Mouse (Mus musculus) heart, embryonic 10.5 days (tissue): ENCODE measurements around the gene Foxj1. TPM values are rescaled to one million over a fixed set of nuclear protein-coding genes. Genes with fewer than 3 reads are reported as not detected.

Source experiments
- DNase-seq: peaks from one replicate; pipeline ENCODE4 v3.0.0-alpha.2; 2017; ENCODE audit warnings: low spot score
- H3K27ac ChIP-seq: fragments of 300-500 bp; sonication (generic); 2 replicates; pipeline ENCODE4 v1.5.1; 2016; ENCODE audit warnings: mild to moderate bottlenecking
- H3K27me3 ChIP-seq: fragments of 300-500 bp; sonication (generic); 2 replicates; pipeline ENCODE4 v1.6.1; 2016; ENCODE audit warnings: mild to moderate bottlenecking; ENCODE audit not compliant: poor library complexity, insufficient read depth, severe bottlenecking
- H3K36me3 ChIP-seq: fragments of 300-500 bp; sonication (generic); 2 replicates; pipeline ENCODE4 v1.6.1; 2016; ENCODE audit warnings: mild to moderate bottlenecking, moderate library complexity
- H3K4me1 ChIP-seq: fragments of 300-500 bp; sonication (generic); 2 replicates; pipeline ENCODE4 v1.6.1; 2016; ENCODE audit warnings: mild to moderate bottlenecking
- H3K4me3 ChIP-seq: fragments of 300-500 bp; sonication (generic); 2 replicates; pipeline ENCODE4 v1.5.1; 2016; ENCODE audit warnings: mild to moderate bottlenecking, moderate library complexity
- H3K9me3 ChIP-seq: fragments of 300-500 bp; sonication (generic); 2 replicates; pipeline ENCODE4 v1.6.1; 2016; ENCODE audit warnings: mild to moderate bottlenecking, moderate library complexity
- WGBS: fragments of 180-500 bp; shearing (Covaris S2); methylation state at CpG from one replicate; pipeline ENCODE4 v1.1.7; 2016; 5-methylcytosine and 5-hydroxymethylcytosine counted together
- polyA plus RNA-seq: library from polyadenylated mRNA; unstranded; fragments of >200 nt; fragmentation: Nextera tagmentation; extraction: Ambion mirVana; gene quantifications from 2 replicates; pipeline ENCODE4 v1.2.1, GENCODE M21; 2016

Foxj1 gene
- polyA plus RNA-seq, 1 experiment from 2014 or later: 0.74 TPM

DNA sequence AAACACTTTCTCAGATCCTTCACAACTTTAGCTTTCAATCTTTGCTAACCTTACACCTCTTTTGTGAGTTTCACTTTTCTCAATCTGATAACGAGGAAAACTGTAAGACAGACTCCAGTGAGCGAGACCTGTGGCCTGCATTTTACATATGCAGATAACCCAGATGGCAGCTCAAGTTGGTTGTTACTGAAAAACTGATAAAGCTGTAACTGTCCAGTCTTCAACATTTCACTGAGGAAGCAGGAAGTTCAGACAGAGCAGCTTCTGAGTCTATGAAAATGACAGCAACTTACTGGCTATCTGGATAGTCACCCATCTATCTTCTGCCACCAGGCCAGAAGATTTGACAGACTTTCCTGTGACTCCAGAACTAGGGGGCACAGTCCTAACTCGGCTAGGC, 25.6 kb downstream of the Foxj1 start:
- Histone ChIP-seq H3K4me1 (peaks cover 9% of the 10 kb centered on the region), H3K9me3 (no peaks in the 10 kb centered on the region), H3K27me3 (no peaks in the 10 kb centered on the region), H3K4me3 (no peak overlapping the region), H3K36me3 (peaks cover 7% of the 10 kb centered on the region), H3K27ac (no peak overlapping the region)
- no peak for DNase-seq
- 63% methylated on average over 3 of the region's 3 CpGs for WGBS

DNA sequence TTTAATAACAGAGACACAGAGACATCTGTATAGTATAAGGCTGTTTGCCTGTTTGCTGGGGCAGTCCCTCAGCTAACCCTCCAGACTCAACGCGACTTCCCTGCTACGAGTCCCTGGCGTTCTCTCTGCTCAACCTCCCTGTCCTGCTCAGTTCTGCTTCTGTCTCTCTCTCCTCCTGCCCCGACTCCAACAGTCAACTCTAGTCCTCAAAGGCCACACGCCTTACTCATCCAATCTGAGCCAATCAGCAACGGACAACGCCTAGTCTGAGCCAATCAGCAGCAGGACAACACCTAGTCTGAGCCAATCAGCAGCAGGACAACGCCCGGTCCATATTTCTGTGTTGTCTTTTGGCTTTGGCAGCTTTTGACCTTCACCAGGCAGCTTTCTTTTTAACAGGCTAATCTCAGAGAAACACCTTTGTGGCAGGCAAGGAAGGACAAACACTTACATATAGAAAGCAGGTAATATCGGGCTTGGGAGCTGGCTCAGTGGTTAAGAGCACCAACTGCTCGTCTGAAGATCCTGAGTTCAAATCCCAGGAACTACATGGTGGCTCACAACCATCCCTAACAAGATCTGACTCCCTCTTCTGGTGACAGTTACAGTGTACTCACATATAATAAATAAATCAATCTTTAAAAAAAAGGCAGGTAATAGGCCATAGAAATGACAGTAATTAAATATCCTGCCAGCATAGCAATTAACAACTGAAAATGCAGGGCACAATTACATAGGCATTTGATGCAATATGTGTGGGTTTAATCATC, 27.3 kb downstream of the Foxj1 start:
- no peak overlapping the region for H3K27ac ChIP-seq

DNA sequence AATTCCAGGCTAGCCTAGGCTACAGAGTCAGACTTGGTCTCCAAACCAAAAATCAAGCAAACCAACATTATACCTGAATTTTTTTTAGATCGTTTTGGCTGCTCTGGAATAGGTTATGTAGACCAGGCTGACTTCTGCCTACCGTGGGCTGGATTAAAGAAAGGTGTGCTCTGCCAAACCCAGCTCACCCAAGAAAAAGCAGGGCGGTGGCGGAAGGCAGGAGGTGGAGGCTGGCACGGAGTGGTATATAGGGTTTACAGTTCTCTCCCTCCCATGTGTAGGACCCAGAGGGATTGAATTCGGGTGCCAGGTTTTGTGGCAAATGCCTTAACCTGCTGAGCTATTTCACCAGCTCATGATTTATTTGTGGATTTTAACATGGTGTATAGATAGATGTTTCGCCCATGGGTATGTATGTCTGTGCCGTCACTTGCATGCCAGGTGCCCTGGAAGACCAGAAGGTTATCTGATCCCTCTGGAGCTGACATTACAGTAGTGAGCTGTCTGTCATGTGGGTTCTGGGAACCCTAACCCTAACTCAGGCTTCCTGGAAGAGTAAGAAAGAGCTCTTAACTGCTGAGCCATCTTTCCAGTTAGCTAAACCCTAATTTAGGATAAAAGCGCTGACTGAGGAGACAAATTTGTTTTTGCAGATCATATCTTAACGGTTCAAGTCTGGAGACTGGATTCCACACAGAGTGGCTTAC, 28.0 kb downstream of the Foxj1 start, which contains the start of gene Exoc7:
Gene Exoc7, minus strand, starts transcription at position 215 of the 707 bp plus-strand sequence.
- Histone ChIP-seq H3K4me3 (peak within 1 kb of the TSS; percentile 96), H3K4me1 (peaks cover 9% of the 10 kb centered on the region), H3K9me3 (no peaks in the 10 kb centered on the region), H3K27me3 (no peaks in the 10 kb centered on the region), H3K36me3 (peaks cover 31% of the 10 kb centered on the region), H3K27ac (peak within 1 kb of the TSS; percentile 90)
- no peak for DNase-seq
- 79% methylated on average over 10 of the region's 10 CpGs for WGBS

More for the DNA sequence above, 27.3 kb downstream of the Foxj1 start:
- Histone ChIP-seq H3K36me3 (peaks cover 24% of the 10 kb centered on the region), H3K9me3 (no peaks in the 10 kb centered on the region), H3K4me1 (peaks cover 9% of the 10 kb centered on the region), H3K4me3 (no peak overlapping the region), H3K27me3 (no peaks in the 10 kb centered on the region)
- 89% methylated on average over 12 of the region's 12 CpGs for WGBS
- DNase-seq: no peak

DNA sequence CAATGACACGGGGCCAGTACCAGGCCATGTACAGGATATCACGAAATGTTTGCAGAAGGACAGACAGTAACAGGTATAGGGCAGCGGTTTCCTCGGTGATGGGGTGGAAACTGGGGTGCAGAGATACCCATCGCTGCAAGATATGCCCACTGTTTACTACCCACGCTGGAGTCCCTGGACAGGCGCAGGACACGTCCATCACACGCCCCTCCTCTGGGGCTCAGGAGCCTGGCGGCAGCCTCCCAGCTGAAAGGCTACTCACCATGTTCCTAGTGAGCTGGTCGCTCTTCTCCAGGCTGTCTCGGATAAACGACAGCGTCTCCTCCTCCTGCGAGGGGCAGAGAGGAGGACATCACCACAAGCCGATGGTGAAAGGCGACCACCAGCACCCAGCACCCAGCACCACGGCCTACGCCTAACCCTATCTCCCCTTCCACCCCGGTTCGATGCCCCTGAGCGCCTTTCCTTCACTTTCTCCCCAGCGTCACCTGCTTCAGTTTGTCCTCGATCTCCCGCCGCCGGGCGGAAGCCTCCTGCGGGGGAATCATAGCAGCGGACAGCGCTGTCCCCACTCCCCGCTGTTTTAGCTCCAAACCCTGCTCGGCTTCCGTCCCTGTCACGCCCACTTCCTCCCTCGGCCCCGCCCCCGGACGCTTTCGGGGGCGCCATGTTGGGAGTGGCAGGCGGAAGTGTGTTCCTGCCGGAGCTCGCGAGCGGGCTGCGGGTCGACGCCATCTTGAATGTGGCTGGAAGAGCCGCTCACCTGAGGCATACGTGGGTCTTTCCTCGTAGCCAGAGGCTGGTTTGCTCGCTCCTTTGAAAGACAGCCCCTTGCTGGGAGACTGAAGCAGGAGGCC, 28.8 kb downstream of the Foxj1 start:
- Histone ChIP-seq H3K4me3 (peak overlapping the region; percentile 96), H3K27me3 (no peaks in the 10 kb centered on the region), H3K9me3 (no peaks in the 10 kb centered on the region), H3K4me1 (peaks cover 9% of the 10 kb centered on the region), H3K27ac (peak overlapping the region; percentile 90), H3K36me3 (peaks cover 39% of the 10 kb centered on the region)
- DNase-seq: peak; percentile 97
- whole genome bisulfite sequencing: 3% methylated on average over 53 of the region's 53 CpGs

DNA sequence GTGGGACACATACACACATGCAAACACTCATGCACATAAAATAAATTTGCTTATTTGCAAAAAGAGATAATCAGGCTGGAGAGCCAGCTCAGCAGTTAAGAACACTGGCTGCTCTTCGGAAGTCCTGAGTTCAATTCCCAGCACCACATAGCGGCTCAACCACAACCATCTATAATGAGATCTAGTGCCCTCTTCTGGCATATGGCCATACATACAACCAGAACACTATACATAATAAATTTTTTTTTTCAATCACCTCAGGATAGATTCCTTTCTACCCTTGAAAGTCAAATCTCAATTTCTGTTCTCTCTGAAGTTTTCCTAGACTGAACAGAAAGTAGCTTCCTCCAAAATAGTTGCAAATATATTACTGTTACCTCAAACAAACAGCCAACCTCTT, 29.8 kb downstream of the Foxj1 start:
- no peaks in the 10 kb centered on the region for H3K27me3 ChIP-seq
- H3K9me3 ChIP-seq: no peaks in the 10 kb centered on the region
- 0 out of 2 replicates have a peak overlapping the region, but pooled peaks have one; percentile 96 for H3K4me3 ChIP-seq
- peaks cover 9% of the 10 kb centered on the region for H3K4me1 ChIP-seq
- 91% methylated on average over 2 of the region's 2 CpGs for WGBS
- H3K36me3 ChIP-seq: peaks cover 47% of the 10 kb centered on the region
- no peak overlapping the region for H3K27ac ChIP-seq
- DNase-seq: no peak

DNA sequence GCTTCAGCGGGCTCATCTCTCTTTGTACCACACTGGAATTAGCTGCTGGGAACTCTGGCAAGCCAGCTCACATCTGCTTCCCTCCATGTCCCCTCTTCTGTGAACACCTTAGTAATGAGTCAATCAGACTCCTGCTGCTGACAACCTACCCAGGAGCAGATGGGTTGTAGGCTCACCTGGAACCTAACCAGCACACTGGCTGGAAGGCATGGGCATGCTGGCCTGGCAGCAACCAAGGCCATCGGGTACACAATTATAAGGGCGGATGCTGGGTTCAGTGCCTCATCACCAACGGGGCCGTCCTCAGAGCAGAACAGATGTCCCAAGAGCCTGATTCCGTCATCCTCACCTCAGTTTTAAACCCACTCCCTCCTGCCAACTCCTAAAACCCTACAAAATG, 36.6 kb downstream of the Foxj1 start:
- no peak overlapping the region for H3K4me3 ChIP-seq
- no peak overlapping the region for H3K27ac ChIP-seq
- 83% methylated on average over 6 of the region's 6 CpGs for whole genome bisulfite sequencing
- H3K4me1 ChIP-seq: peaks cover 19% of the 10 kb centered on the region
- no peak for DNase-seq
- H3K9me3 ChIP-seq: no peaks in the 10 kb centered on the region
- H3K36me3 ChIP-seq: peaks cover 94% of the 10 kb centered on the region
- H3K27me3 ChIP-seq: peaks cover 18% of the 10 kb centered on the region; the same call in 1 of the 2 replicates

DNA sequence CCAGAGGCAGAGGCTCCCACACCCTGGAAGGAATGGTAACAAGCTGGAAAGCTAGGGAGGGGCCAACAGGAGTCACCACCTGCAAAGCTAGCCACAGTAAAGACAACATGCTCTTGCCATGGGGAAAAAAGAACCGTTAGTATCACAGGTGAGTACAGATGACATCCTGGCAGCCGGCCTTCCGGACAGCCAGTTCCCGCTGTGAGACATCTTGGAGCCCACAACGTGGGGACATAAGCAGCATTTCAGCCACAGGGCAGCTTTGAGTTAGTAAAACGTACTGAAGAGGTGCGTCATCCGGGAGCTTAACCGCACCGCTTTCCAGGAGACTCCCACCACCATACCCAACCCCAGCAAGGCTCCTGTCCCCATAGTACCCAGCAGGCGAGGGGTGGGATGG, 37.0 kb downstream of the Foxj1 start:
- Histone ChIP-seq H3K36me3 (peaks cover 94% of the 10 kb centered on the region), H3K27me3 (peaks cover 18% of the 10 kb centered on the region; the same call in 1 of the 2 replicates), H3K9me3 (no peaks in the 10 kb centered on the region), H3K4me3 (no peak overlapping the region), H3K27ac (no peak overlapping the region), H3K4me1 (peaks cover 21% of the 10 kb centered on the region)
- 82% methylated on average over 11 of the region's 11 CpGs for whole genome bisulfite sequencing
- DNase-seq: no peak

DNA sequence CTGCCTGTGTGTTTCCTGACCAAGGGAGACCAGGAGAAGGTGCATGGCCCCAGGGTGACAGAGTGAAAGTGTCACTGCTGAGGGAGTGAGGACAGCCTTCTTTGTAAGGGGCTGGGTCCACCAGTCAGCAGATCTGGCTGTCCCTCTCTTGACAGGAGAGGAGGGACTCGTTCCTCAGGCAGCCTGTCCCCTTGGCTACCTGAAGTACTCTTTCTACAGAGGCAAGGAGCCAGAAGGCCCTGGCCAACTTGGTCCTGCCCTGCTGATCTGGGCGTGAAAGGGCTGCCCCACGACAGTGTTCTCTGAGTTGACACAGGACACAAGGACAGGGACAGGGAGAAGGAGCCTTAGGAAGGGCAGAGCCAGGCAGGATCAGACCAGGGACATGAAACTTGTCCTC, 38.2 kb downstream of the Foxj1 start:
- Histone ChIP-seq H3K27ac (no peak overlapping the region), H3K9me3 (no peaks in the 10 kb centered on the region), H3K4me3 (no peak overlapping the region), H3K4me1 (peaks cover 27% of the 10 kb centered on the region), H3K36me3 (peaks cover 94% of the 10 kb centered on the region), H3K27me3 (peaks cover 18% of the 10 kb centered on the region; the same call in 1 of the 2 replicates)
- no peak for DNase-seq
- WGBS: 61% methylated on average over 3 of the region's 3 CpGs

DNA sequence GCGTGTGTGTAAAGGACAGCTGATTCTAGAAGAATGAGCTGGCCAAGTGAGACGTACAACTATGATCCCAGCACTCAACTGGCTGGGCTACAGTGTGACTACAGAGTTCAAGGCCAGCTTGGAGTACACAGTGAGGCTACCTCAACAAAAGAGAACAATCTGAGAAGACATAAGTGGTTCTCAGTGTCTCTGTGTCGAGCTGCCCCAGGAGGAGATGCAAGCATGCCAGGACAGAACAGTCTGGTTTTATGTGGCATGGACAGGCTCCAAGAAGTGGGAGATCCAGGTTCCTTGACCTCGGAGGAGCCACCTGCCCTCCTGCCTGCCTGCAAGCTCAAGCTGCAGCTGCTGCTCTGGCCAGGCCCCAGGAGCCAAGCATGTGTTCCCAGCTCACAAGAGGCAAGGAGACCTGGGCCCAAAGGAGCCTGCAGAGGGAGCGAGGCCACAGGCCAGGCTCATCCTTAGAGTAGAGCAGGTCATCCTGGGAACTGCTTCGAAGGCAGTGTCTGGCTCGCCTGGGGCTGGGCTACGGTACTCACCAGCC, 38.9 kb downstream of the Foxj1 start:
- Histone ChIP-seq H3K27ac (no peak overlapping the region), H3K9me3 (no peaks in the 10 kb centered on the region), H3K4me3 (no peak overlapping the region), H3K36me3 (peaks cover 92% of the 10 kb centered on the region), H3K4me1 (peaks cover 28% of the 10 kb centered on the region), H3K27me3 (peaks cover 18% of the 10 kb centered on the region; the same call in 1 of the 2 replicates)
- WGBS: 86% methylated on average over 8 of the region's 8 CpGs
- no peak for DNase-seq

DNA sequence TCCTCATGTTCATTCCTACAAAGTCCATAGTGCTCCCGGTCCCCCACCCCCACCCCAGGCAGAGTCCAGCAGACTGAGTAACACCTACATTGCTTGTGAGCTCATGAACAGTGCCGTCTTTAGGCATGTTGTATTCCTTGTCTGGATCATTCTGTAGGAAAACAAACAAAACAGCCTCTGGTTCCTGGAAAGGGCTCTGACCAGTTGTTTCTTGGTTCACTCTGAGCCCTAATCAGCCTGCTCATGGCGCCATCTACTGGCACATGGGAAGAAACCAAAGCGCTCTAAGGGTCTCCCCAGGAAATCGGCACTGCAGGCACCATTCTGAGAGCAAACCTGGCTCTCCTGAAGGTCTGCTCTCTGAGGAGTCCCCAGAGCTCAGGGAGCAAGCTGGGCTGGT, 40.9 kb downstream of the Foxj1 start:
- peaks cover 91% of the 10 kb centered on the region for H3K36me3 ChIP-seq
- 30% methylated on average over 5 of the region's 5 CpGs for WGBS
- no peak overlapping the region for H3K4me3 ChIP-seq
- no peaks in the 10 kb centered on the region for H3K9me3 ChIP-seq
- no peak for DNase-seq
- H3K27me3 ChIP-seq: peaks cover 11% of the 10 kb centered on the region; the same call in 1 of the 2 replicates
- H3K4me1 ChIP-seq: peaks cover 43% of the 10 kb centered on the region
- H3K27ac ChIP-seq: peak overlapping the region; percentile 69; the same call in 1 of the 2 replicates

DNA sequence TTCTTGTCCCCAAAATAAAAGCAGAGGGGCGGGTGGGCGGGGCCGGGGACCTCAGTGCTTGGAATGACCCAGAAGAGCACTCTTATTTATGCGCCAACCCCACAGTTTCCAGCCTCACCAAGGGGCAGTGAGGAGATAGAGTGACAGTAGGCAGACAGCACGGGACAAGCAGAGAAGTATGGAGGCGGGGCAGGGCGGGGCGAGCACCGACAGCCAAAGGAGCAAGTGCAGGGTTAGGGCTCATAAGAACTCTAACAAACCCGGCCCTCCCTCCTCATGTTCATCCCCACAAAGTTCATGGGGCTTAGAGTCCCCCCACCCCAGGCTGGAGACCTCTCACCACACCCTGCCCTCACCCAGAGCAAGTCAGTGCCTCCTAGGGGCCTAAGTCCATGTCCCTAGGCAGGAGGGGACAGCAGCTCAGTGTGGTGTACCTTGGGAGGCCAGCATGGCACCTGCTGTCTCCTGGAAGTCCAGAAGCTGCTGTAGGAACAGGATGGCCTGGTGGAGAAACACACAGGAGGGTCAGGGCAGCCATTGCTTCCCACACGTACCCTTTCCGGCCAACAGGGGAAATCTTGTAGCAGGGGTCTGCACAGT, 41.6 kb downstream of the Foxj1 start:
- Histone ChIP-seq H3K4me3 (no peak overlapping the region), H3K27ac (0 out of 2 replicates have a peak overlapping the region, but pooled peaks have one; percentile 69), H3K4me1 (peaks cover 46% of the 10 kb centered on the region), H3K36me3 (peaks cover 91% of the 10 kb centered on the region), H3K27me3 (peaks cover 9% of the 10 kb centered on the region; the same call in 1 of the 2 replicates), H3K9me3 (no peaks in the 10 kb centered on the region)
- 80% methylated on average over 12 of the region's 12 CpGs for WGBS
- no peak for DNase-seq

DNA sequence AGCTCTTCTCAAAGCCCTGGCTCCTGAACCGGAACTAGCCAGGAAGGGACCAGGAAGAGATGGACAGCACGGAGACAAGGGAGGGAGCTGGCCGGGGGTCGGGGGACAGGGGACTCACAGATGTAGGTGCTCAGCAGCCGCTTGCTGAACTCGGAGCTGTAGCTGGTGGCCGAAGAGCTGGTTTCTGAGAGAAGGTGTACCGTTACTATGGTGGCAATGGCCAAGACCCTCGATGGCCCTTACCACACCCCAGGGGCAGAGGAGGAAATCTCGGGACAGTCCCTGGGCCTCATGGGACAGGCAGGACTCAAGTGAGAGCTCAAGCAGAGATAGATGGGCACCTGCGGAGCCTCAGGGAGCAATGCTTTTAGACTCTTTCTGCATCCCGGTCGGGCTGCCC, 42.8 kb downstream of the Foxj1 start:
- H3K27ac ChIP-seq: no peak overlapping the region
- H3K4me1 ChIP-seq: peaks cover 58% of the 10 kb centered on the region
- peaks cover 9% of the 10 kb centered on the region; the same call in 1 of the 2 replicates for H3K27me3 ChIP-seq
- no peaks in the 10 kb centered on the region for H3K9me3 ChIP-seq
- WGBS: 94% methylated on average over 13 of the region's 13 CpGs
- H3K36me3 ChIP-seq: peaks cover 91% of the 10 kb centered on the region
- H3K4me3 ChIP-seq: no peak overlapping the region
- DNase-seq: no peak
